Mouse (Mus musculus) cortical plate, adult 2 months (tissue): ENCODE measurements at regions not wholly inside any gene's neighbourhood (a gene's known extent, or its start where the extent isn't known, plus 50 kb on each side); places are given as distances from the start of the nearest gene placed in this dataset.

Experiments used
- CTCF ChIP-seq: fragments of 200-500 bp; IDR thresholded peaks from 2 replicates; pipeline ENCODE4 v1.5.1; 2011; ENCODE audit warnings: mild to moderate bottlenecking, control low read depth, low read length; ENCODE audit not compliant: insufficient read depth; ENCODE audit errors: extremely low read depth
- POLR2A ChIP-seq: fragments of 200-500 bp; IDR thresholded peaks from 2 replicates; pipeline ENCODE4 v1.6.1; 2011; ENCODE audit warnings: mild to moderate bottlenecking, low read length, control low read depth; ENCODE audit not compliant: insufficient read depth; ENCODE audit errors: extremely low read depth

GRCm38 (mm10) chr10:37626758-37627201, 488.1 kb upstream of the Marcks start:
- TF ChIP-seq CTCF, result no peak
- no peak for TF ChIP-seq POLR2A
